Comparison of ENCODE assay signal across 16 mouse cellular contexts in the genomic region with DNA sequence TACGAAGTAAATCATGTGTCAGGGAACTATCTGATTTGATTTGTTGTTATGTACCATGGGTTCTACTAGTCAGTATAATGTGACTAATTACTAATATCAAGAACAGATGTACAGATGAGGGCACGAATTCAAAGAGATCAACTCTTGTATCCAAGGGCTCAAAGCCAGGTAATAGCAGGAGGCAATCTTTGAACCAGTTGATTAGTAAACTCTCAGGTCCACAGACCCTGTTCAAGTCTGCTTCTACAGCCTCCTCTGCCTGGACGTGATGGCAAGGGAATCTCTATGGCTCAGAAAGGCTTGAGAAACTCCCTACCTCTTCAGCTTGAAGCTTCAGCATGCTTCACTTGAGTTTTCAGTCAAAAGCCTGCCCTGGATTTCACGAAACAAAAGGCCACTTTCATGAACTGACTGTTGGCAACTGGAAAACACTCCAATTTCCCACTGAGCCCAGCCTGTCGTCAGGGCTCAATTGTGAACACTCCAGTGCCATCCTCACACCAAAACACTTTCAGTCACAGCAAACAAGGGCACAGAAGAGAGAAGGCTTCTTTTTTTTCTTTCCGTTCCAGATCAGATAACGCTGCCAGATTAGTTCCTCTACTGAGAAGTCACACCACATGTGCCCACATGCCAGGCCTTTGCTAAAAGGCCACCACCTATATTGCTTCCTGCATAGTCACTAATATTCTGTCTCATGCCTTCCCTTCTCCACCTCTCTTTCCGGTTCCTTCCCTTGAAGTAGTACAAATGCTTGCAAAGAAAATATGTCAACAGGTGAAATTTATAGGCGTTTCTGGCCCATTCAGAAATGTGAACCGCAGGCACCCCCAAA.
DNase-seq lines count a peak whose midpoint lies in the region; ATAC-seq and TF ChIP-seq lines count a peak whose summit lies in the region.
"Had no signal": no experiment of that assay in that cellular context is flagged by ENCODE, and none has a peak within 500 bp of the region (broad histone marks: within the 10 kb centered on the region; RNA-seq: fewer than 3 reads in every experiment).

No protein-coding gene starts in this region.

- no peak overlapping the region for H3K4me3 ChIP-seq in gastrocnemius, adult 2 months
- no peak overlapping the region for H3K4me3 ChIP-seq in midbrain, postnatal 0 days (ENCODE audit: low read depth, low read length)
- no peak overlapping the region for H3K4me3 ChIP-seq in midbrain, embryonic 13.5 days (replicated peaks)
- H3K4me3 ChIP-seq in stomach, postnatal 0 days (ENCODE audit: low read depth, low read length): no peak overlapping the region
- H3K4me3 ChIP-seq: erythroblast, embryonic 14.5 days; liver, embryonic 12.5 days; midbrain, embryonic 10.5 days had no signal

- no peaks in the 10 kb centered on the region for H3K9me3 ChIP-seq in midbrain, postnatal 0 days (ENCODE audit: low read length)
- H3K9me3 ChIP-seq in midbrain, embryonic 13.5 days: no peaks in the 10 kb centered on the region
- H3K9me3 ChIP-seq in stomach, postnatal 0 days (ENCODE audit: control insufficient read depth, low read length): no peaks in the 10 kb centered on the region
- H3K9me3 ChIP-seq: liver, embryonic 12.5 days; midbrain, embryonic 10.5 days had no signal

- no peaks in the 10 kb centered on the region for H3K4me1 ChIP-seq in midbrain, postnatal 0 days (ENCODE audit: insufficient read depth, low read length)
- H3K4me1 ChIP-seq in midbrain, embryonic 13.5 days (replicated peaks): no peaks in the 10 kb centered on the region
- no peaks in the 10 kb centered on the region for H3K4me1 ChIP-seq in stomach, postnatal 0 days (replicated peaks; ENCODE audit: control insufficient read depth, insufficient read depth)
- H3K4me1 ChIP-seq: liver, embryonic 12.5 days had no signal

- TF ChIP-seq EP300 in stomach, postnatal 0 days (optimal IDR thresholded peaks at IDR 0.05): peak; percentile 51

- peak overlapping the region; percentile 85 for H3K27ac ChIP-seq in gastrocnemius, adult 2 months
- no peak overlapping the region for H3K27ac ChIP-seq in midbrain, postnatal 0 days (ENCODE audit: low read depth, low read length)
- no peak overlapping the region for H3K27ac ChIP-seq in midbrain, embryonic 13.5 days
- peak overlapping the region; percentile 63; the same call in 1 of the 2 replicates for H3K27ac ChIP-seq in stomach, postnatal 0 days (replicated peaks)
- H3K27ac ChIP-seq: liver, embryonic 12.5 days; midbrain, embryonic 10.5 days had no signal

- H3K9ac ChIP-seq in midbrain, postnatal 0 days (replicated peaks; ENCODE audit: low read length, poor library complexity, severe bottlenecking): no peak overlapping the region
- H3K9ac ChIP-seq in midbrain, embryonic 13.5 days (replicated peaks): no peak overlapping the region
- H3K9ac ChIP-seq in stomach, postnatal 0 days (ENCODE audit: low read length): no peak overlapping the region
- H3K9ac ChIP-seq: liver, embryonic 12.5 days had no signal

- no peak for DNase-seq in gastrocnemius, adult 2 months
- no peak for DNase-seq in gastrocnemius, postnatal 25 days
- DNase-seq in midbrain, postnatal 0 days (ENCODE audit: low spot score): peak; percentile 42
- DNase-seq in stomach, postnatal 0 days (ENCODE audit: low spot score): no peak
- DNase-seq in yolk sac, embryonic 10.5 days (ENCODE audit: low spot score): no peak
- no peak for DNase-seq in spleen, postnatal 10 days (ENCODE audit: low spot score in 2 of 2)
- DNase-seq: cerebellum, adult 18-20 months; heart, postnatal 10 days; kidney, adult 11 months; kidney, postnatal 36 days had no signal

- no peak overlapping the region for H3K4me2 ChIP-seq in midbrain, postnatal 0 days (ENCODE audit: low read depth, low read length, poor library complexity, severe bottlenecking)
- no peak overlapping the region for H3K4me2 ChIP-seq in midbrain, embryonic 13.5 days (replicated peaks)
- no peak overlapping the region for H3K4me2 ChIP-seq in stomach, postnatal 0 days (replicated peaks; ENCODE audit: low read depth)
- H3K4me2 ChIP-seq: liver, embryonic 12.5 days had no signal

- ATAC-seq in midbrain, postnatal 0 days (ENCODE audit: low FRiP score): no peak
- no peak for ATAC-seq in midbrain, embryonic 13.5 days
- peak; percentile 84 to 85 for ATAC-seq in hematopoietic stem cell, adult 5-6 weeks (replicated peaks in 1 of 2; ENCODE audit: insufficient read depth in 1 of 2, low FRiP score in 2 of 2, low TSS enrichment in 1 of 2, low read depth in 1 of 2, poor library complexity in 2 of 2, severe bottlenecking in 2 of 2)
- no peak for ATAC-seq in stomach, postnatal 0 days (ENCODE audit: low FRiP score, low TSS enrichment)
- ATAC-seq: liver, embryonic 12.5 days; lung, postnatal 0 days had no signal

- no peaks in the 10 kb centered on the region for H3K36me3 ChIP-seq in midbrain, postnatal 0 days (ENCODE audit: insufficient read depth, low read length)
- H3K36me3 ChIP-seq in midbrain, embryonic 13.5 days: no peaks in the 10 kb centered on the region
- H3K36me3 ChIP-seq in stomach, postnatal 0 days (ENCODE audit: control insufficient read depth, insufficient read depth, low read length): no peaks in the 10 kb centered on the region
- H3K36me3 ChIP-seq: liver, embryonic 12.5 days; midbrain, embryonic 10.5 days had no signal

- TF ChIP-seq CTCF in gastrocnemius, adult 2 months (IDR thresholded peaks at IDR 0.05): no peak
- TF ChIP-seq CTCF in midbrain, postnatal 0 days (IDR thresholded peaks at IDR 0.05): no peak
- no peak for TF ChIP-seq CTCF in stomach, postnatal 0 days (IDR thresholded peaks at IDR 0.05; ENCODE audit: low read depth)

- no peaks in the 10 kb centered on the region for H3K27me3 ChIP-seq in midbrain, postnatal 0 days (ENCODE audit: insufficient read depth, low read length)
- no peaks in the 10 kb centered on the region for H3K27me3 ChIP-seq in midbrain, embryonic 13.5 days
- no peaks in the 10 kb centered on the region for H3K27me3 ChIP-seq in stomach, postnatal 0 days (ENCODE audit: control insufficient read depth, insufficient read depth, low read length)
- H3K27me3 ChIP-seq: liver, embryonic 12.5 days had no signal

- intact Hi-C loops in gastrocnemius, adult 2 months (cut with DNase I): loop anchor here (2.0 kb wide), 1 partner anchor 29 kb away; no protein-coding TSS in a partner anchor

- WGBS in midbrain, postnatal 0 days: 65% methylated on average over 10 of the region's 10 CpGs
- WGBS in midbrain, embryonic 13.5 days: 72% methylated on average over 10 of the region's 10 CpGs
- WGBS in stomach, postnatal 0 days: 55% methylated on average over 10 of the region's 10 CpGs

Comparison
In these comparisons a context has a peak if more than half of its experiments do, and no peak if none do; other contexts are left out.
1. H3K27ac ChIP-seq: peak in gastrocnemius, adult 2 months (single experiment) and stomach, postnatal 0 days (single experiment); none in midbrain, postnatal 0 days (single experiment) and midbrain, embryonic 13.5 days (single experiment).
2. ATAC-seq: peak in hematopoietic stem cell, adult 5-6 weeks (2 of 2); none in midbrain, postnatal 0 days (single experiment), midbrain, embryonic 13.5 days (single experiment) and stomach, postnatal 0 days (single experiment).